Mouse (Mus musculus) hematopoietic stem cell, adult 5-6 weeks (primary cell): ENCODE measurements around the gene Slc25a17. TPM values are rescaled to one million over a fixed set of nuclear protein-coding genes. Genes with fewer than 3 reads are reported as not detected.

ENCODE experiments used
- ATAC-seq, 2 experiments: fragments of 125-278 bp in 1 of 2; replicated peaks in 1 of 2; 2 replicates each; pipeline ENCODE4 v1.8.0; 2016 to 2017; ENCODE audit warnings: inconsistent platforms in 2 of 2, mild to moderate bottlenecking in 2 of 2, moderate number of reproducible peaks in 2 of 2, low read depth in 1 of 2, moderate TSS enrichment in 1 of 2; ENCODE audit not compliant: low FRiP score in 2 of 2, poor library complexity in 2 of 2, severe bottlenecking in 2 of 2, insufficient read depth in 1 of 2, low TSS enrichment in 1 of 2
- total RNA-seq: library from RNA; stranded (forward); fragments of 172-1452, 232-1000 nt; gene quantifications from 2 replicates; pipeline ENCODE4 v1.2.3, GENCODE M21; 2017

Gene Slc25a17
- total RNA-seq, result 72.7 and 97.1 TPM in 2 replicates

GRCm38 (mm10) chr15:81360345-81361021 lies at the start of gene Slc25a17:
TSS of gene Slc25a17 (minus strand) at chr15:81360812.
- peak; percentile 100 for ATAC-seq

DNA sequence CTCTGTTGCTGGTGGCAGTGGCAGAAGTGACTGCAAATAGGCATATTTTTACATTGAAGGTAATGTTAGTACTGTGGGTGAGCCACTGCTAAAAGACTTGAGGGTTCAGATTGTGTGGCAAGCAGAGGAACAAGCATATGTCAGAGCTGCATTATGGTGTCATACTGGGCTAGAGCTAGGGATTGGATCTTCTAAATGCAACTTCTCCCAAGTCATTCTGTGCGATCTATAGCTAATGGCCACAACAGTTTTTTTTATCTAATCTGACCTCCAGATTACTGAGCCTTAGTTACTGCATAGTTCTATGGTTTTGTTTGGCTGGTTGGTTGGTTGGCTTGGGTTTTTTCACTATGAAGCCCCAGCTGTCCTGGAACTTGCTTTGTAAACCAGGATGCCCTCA lies 47.6 kb upstream of the Slc25a17 start, which contains the start of gene Dnajb7:
Gene Dnajb7, minus strand, starts transcription at position 101 of the 400 bp plus-strand sequence.
- ATAC-seq, result no peak

DNA sequence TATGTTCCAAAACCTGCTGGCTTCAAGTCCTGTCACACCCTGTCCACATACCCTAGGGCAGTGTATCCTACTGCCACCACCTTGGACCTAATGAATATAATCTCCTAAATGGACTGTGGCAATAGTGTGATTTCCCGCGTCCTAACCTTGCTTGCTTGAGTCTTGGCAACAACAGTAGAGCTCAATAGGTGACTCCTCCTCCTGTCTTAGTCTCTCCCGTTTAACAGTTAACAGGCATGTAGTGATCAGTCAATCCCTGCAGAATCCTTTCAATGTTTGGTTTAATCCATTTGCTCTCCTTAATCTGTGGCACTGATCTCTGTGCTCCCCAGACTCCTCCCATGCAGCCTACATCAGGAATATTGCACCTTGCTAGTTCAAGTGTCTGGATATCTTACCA lies 44.4 kb upstream of the Slc25a17 start:
- ATAC-seq, result no peak

GRCm38 (mm10) chr15:81399638-81400315 lies 39.2 kb upstream of the Slc25a17 start, which contains the start of the genes St13 and Xpnpep3:
TSS of gene St13 (minus strand) at chr15:81400077.
TSS of gene Xpnpep3 (plus strand) at chr15:81400138.
- ATAC-seq, result peak; percentile 96 to 98

DNA sequence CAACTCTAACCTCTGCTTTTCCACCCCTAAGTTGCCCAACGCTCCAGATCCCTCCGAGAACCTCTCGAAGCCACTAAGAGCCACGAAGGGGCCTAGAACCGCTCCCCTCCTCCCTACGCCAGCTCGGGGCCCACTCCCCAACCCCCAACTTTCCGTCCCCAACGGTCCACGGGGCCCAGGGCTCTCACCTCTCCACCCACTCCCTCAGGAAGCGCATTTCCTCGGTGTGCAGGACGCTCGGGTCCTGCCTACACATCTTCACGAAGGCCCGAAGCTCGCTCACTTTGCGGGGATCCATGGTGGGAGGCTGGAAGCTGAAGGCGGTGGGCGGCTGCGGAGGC lies 38.7 kb upstream of the Slc25a17 start:
- ATAC-seq, result no peak; a peak in 2 of 4 replicates

GRCm38 (mm10) chr15:81398189-81398588 lies 37.6 kb upstream of the Slc25a17 start:
- no peak for ATAC-seq

DNA sequence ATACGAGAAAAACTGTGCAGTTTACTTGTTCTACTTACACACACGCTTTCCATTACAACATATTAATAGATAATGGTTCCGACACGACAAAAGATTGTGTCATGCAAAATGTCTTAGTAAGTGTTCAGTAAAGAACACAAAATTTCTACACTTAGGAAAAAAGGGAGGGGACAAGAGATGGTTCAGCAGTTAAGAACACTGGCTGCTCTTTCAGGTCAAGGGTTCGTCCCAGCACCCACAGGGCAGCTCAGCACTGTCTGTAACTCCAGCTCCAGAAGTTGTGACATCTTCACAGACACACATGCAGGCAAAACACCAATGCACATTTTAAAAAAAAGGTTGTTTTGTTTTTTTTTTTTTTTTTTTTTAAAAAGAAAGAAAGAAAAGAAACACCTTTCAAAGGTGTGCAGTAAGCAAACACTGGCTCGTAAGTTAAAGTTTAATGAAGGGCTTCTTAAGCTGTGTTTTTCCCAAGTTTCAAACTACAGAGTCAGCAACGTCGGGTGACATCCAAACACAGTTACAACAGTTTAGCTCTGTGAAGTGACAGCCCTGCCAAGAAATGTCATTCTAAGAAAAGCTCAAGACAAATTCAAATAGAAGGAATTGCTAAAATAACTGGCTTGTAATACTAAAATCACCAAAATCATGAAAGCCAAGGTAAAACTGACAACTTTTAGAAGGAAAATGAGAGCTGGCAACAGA lies 33.8 kb upstream of the Slc25a17 start:
- ATAC-seq, result no peak

DNA sequence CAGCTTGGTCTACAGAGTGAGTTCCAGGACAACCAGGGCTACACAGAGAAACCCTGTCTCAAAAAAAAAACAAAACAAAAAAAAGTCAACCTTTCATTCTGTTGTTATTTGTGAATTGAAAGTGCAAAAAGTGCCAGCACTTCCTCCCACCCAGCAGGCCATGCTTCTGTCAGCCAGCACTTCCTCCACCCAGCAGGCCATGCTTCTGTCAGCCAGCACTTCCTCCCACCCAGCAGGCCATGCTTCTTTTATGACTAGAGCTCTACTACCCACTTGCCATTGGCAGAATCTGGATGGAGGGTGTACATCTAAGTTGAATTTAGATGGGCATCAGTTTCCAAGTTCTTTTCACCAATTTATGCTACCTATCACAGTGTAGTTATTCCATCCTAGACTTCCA lies 32.4 kb upstream of the Slc25a17 start:
- peak; percentile 64 to 69; a peak in 2 of 4 replicates for ATAC-seq

DNA sequence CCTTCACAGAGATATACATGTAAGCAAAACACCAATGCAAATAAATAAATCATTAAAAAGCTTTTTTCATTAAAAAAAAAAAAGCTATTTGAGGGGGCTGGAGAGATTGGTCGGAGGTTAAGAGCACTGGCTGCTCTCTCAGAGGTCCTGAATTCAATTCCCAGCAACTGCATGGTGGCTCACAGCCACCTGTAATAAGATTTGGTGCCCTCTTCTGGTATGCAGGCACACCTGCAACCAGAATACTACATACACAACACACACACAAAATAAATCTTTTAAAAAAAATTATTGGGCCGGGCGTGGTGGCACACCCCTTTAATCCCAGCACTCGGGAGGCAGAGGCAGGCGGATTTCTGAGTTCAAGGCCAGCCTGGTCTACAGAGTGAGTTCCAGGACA lies 25.7 kb upstream of the Slc25a17 start:
- ATAC-seq, result no peak

- ATAC-seq, result no peak
Observed at GRCm38 (mm10) chr15:81378845-81379244, 18.2 kb upstream of the Slc25a17 start.

DNA sequence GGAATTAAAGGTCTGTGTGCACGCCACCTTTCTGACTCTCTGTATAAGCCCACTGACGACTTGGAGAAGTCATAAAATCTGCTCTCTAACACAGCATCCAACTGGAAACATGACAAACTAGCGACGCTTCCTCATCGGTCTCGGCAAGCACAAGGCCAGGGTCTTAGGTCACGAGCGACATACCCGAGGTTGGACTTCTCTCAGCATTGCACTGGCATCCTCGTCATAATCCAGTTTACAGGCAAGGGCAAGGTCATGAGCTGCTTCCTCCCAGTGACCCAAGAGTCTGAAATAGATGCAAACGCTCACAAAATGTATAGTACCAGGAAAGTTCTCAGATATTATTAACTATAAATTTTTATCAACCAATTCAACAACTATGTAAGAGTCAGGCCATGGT lies 14.0 kb upstream of the Slc25a17 start:
- no peak for ATAC-seq

- no peak for ATAC-seq
Observed at GRCm38 (mm10) chr15:81370356-81370755, 9.7 kb upstream of the Slc25a17 start.

DNA sequence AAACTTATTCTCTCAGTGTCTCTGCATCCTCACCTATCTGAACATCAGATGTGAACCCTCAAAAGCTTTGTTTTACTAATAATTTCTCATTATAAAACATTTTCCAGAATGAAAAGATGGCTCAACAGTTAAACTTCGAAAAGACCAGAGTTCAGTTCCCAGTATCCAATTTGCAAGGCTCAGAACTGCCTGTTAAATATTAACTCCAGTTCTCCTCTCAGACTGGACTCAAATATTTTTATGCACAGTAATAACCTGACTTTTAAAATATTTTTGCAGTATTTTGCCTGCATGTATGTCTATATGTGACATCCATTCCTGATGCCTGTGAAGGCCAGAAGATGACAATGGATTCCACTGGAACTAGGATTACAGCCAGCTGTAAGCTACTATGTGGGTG lies 8.0 kb upstream of the Slc25a17 start:
- ATAC-seq, result no peak

DNA sequence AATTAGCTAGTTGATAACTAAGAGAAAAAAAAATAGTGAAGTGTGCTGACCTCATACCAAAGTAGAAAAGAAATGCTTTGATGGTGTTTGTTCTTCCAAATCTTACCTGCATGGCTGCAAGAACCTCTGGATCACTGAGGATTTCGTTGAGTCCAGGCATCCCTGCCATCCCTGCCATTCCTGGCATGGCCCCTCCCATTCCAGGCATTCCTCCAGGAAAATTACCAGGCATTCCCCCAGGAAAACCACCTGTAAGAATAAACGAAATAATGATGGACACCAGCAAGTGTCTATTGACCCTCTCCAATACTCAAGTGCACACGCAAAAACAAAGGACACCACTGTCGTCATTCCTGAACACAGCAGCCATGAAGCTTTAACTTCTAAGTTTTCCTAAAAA lies 5.6 kb upstream of the Slc25a17 start:
- ATAC-seq, result no peak

GRCm38 (mm10) chr15:81365246-81365645 lies 4.6 kb upstream of the Slc25a17 start:
- ATAC-seq, result no peak

DNA sequence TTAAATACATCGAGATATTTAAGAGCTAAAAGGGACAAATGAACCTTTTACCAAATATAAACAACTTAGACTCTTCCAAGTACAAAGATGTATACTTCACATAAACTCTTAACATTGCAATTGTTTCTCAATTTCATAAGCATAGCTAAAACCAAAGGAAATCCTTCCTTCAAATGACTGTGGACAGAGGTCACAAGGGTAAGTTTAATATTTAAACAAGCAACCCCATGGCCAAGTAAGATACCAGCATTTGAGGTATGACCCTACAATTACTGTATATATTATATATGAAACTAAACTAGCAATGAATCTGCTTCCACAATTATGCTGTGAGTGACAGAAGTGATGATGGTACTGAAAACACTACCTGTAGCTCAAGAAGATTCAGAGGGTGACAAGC lies 3.7 kb upstream of the Slc25a17 start:
- no peak for ATAC-seq

GRCm38 (mm10) chr15:81362501-81362900 lies 1.9 kb upstream of the Slc25a17 start:
- ATAC-seq, result no peak

DNA sequence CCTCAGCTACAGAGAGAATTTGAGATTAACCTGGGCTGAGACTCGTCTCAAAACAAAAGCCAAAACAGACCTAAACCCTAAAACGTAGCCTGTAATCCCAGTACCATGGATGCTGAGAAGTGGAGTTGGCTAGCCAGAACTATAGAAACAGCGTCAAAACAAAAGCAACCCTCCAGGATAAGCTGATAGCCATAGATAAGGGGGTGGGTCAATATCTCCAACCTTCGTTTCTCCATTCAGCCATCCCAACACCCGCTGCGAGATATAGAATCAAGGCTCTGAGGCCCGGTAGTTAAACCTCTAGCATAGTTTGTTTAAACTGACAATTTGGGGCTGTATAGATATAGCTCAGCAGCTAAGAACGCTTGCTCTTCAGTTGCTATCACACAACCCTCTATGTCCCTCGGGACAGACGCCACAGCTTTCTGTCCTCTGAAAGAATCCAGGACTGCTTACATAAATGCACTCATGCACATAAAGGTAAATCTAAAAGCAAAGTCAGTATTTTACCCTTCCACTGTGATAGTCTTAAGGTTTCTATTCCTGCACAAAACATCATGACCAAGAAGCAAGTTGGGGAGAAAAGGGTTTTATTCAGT lies 904 bp upstream of the Slc25a17 start:
- ATAC-seq, result no peak
